Mouse (Mus musculus): ENCODE data around the gene Bcl11a. TPM values are rescaled to one million over a fixed set of nuclear protein-coding genes. Genes with fewer than 3 reads are reported as not detected.

The Bcl11a gene
- polyA plus RNA-seq (2014; fragmentation: Nextera tagmentation; extraction: Ambion mirVana) = 66.1 and 71.9 TPM in 2 replicates

DNA sequence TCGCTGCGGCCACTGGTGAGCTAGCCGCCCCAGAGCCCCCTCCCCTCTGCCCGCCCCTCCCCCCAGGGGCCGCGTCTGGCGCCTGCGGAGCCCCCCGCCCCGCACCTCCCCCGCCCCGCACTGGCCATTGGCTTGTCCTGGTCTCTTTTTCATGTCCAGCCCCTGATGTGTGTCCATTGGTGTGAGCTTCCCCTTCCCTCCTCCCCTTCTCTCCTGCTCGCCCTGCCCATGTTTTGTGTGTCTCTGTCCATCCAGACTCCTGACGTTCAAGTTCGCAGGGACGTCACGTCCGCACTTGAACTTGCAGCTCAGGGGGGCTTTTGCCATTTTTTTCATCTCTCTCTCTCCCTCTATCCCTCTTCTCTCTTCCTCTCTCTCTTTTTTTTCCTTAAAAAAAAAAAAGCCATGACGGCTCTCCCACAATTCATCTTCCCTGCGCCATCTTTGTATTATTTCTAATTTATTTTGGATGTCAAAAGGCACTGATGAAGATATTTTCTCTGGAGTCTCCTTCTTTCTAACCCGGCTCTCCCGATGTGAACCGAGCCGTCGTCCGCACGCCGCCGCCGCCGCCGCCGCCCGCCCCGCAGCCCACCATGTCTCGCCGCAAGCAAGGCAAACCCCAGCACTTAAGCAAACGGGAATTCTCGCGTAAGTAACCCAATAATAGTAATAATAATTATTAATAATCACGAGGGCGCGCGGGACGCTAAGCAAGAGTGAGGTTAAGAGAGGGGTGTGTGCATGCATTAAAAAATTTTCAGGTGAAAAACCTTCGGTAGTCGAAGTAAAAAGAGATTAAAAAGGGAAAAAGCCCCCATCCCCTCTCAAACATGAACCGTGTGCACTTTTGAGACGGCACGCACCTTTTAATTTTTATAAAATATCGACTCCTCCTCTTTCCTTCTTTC, at the start of gene Bcl11a:
TSS of gene Bcl11a (plus strand) at position 262 of the 911 bp plus-strand sequence.
- Histone ChIP-seq H3K4me3 (ENCODE audit: low read depth, low read length) (peak within 1 kb of the TSS; percentile 92), H3K4me2 (ENCODE audit: low read depth, low read length) (peak within 1 kb of the TSS; percentile 97), H3K4me1 (ENCODE audit: control insufficient read depth, insufficient read depth, low read length) (peaks cover 4% of the 10 kb centered on the region), H3K36me3 (replicated peaks; ENCODE audit: control insufficient read depth, insufficient read depth, low read depth, low read length) (no peaks in the 10 kb centered on the region), H3K27me3 (ENCODE audit: control insufficient read depth, insufficient read depth, low read length) (peaks cover 5% of the 10 kb centered on the region), H3K27ac (replicated peaks; ENCODE audit: low read depth, low read length) (peak within 1 kb of the TSS; percentile 96), H3K9me3 (replicated peaks; ENCODE audit: control insufficient read depth, low read length) (no peaks in the 10 kb centered on the region), H3K9ac (replicated peaks; ENCODE audit: low read length) (peak within 1 kb of the TSS; percentile 99)
- DNase-seq (ENCODE audit: low spot score) (peak; percentile 94), ATAC-seq (replicated peaks; ENCODE audit: insufficient number of reproducible peaks, low FRiP score, low TSS enrichment, low read depth) (peak; percentile 82)
- WGBS = under 1% methylated on average over 38 of the region's 51 CpGs

- Histone ChIP-seq H3K36me3 (replicated peaks; ENCODE audit: control insufficient read depth, insufficient read depth, low read depth, low read length) (no peaks in the 10 kb centered on the region), H3K4me3 (ENCODE audit: low read depth, low read length) (no peak overlapping the region), H3K9ac (replicated peaks; ENCODE audit: low read length) (no peak overlapping the region), H3K9me3 (replicated peaks; ENCODE audit: control insufficient read depth, low read length) (no peaks in the 10 kb centered on the region), H3K27me3 (ENCODE audit: control insufficient read depth, insufficient read depth, low read length) (no peaks in the 10 kb centered on the region), H3K4me1 (ENCODE audit: control insufficient read depth, insufficient read depth, low read length) (no peaks in the 10 kb centered on the region), H3K4me2 (ENCODE audit: low read depth, low read length) (no peak overlapping the region), H3K27ac (replicated peaks; ENCODE audit: low read depth, low read length) (no peak overlapping the region)
- DNase-seq (ENCODE audit: low spot score) = no peak
- 82% methylated on average over 6 of the region's 6 CpGs for WGBS
- ATAC-seq (replicated peaks; ENCODE audit: insufficient number of reproducible peaks, low FRiP score, low TSS enrichment, low read depth) = no peak
These were observed 33.8 kb upstream of the Bcl11a start for GRCm38 (mm10) chr11:24044025-24044424.

DNA sequence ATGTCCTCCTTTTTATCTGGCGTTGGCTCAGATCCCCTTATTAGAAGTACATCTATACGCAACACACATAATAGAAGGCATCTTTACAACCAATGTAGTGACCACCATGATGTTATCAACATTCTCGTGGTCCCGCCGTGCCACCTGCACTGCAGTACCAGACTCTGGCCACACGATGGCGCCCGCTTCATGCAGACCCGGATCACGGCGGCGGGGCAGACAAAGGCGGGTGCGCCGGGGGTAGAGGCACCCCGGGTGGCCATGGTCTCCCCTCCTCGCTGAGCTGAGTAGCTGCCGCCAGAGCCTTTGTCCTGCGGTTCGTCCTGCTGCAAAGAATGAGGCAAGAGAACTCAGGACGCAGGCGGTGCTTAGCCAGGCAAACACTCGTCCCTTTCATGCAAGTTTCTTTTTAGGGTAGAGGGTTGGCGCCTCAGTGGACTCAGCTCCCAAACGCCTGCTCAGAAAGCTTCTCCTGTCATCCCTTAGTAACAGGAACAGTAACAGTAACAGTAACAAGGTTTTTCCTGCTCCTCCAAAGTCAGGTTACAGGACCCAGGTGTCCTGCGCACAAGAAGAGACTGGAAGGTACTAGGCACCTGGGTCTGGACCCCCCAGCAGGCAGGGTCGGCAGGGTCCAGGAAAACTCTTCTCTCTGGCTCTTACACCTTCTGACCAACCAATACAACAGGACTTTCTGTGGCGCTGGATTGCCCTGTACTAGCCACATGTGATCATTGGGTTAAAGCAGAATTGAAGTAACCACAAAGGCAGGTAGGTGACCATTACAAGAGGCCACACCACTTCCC, 28.4 kb upstream of the Bcl11a start:
- no peaks in the 10 kb centered on the region for H3K27me3 ChIP-seq (ENCODE audit: control insufficient read depth, insufficient read depth, low read length)
- H3K27ac ChIP-seq (replicated peaks; ENCODE audit: low read depth, low read length) = no peak overlapping the region
- H3K4me3 ChIP-seq (ENCODE audit: low read depth, low read length) = peak overlapping the region; percentile 36
- ATAC-seq (replicated peaks; ENCODE audit: insufficient number of reproducible peaks, low FRiP score, low TSS enrichment, low read depth) = peak; percentile 79
- WGBS = 5% methylated on average over 28 of the region's 28 CpGs
- peak overlapping the region; percentile 69 for H3K4me2 ChIP-seq (ENCODE audit: low read depth, low read length)
- H3K9me3 ChIP-seq (replicated peaks; ENCODE audit: control insufficient read depth, low read length) = no peaks in the 10 kb centered on the region
- H3K4me1 ChIP-seq (ENCODE audit: control insufficient read depth, insufficient read depth, low read length) = no peaks in the 10 kb centered on the region
- no peaks in the 10 kb centered on the region for H3K36me3 ChIP-seq (replicated peaks; ENCODE audit: control insufficient read depth, insufficient read depth, low read depth, low read length)
- peak overlapping the region; percentile 77 for H3K9ac ChIP-seq (replicated peaks; ENCODE audit: low read length)
- DNase-seq (ENCODE audit: low spot score) = peak; percentile 92

DNA sequence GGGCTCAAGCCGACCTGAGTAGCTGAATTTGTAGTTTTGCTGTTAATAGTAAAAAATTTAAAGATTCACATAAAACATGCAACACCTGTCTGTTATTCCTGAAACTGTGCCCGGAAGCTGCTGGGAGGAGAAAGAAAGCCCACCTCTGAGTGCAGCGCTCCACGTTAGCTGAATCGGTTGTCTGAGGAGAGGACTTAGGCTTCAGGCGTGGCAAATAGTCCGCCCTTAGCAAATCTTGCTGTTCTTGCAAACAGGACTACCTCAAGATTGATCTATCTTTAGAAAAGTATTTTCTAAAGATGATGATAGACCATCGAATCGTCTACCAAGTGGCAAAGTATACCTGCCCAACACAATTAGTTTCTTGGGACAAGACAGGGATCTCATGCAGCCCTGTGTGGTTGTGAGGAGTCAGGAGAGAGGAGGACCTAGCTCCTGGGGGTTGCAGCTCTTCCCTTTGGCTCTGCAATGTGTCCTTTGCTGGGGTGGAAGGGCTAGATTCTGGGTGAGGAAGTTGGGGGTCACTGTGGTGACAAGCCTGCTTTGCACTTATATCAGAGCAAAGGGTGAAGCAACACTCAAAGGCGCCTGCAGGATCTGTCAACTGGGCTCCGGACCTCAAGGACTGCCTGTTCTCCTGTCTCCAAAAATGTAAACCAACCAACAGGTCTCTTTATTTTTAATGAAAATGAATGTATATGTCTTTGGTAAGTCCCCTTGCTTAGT, 27.7 kb upstream of the Bcl11a start:
- no peak for ATAC-seq (replicated peaks; ENCODE audit: insufficient number of reproducible peaks, low FRiP score, low TSS enrichment, low read depth)
- no peak overlapping the region for H3K27ac ChIP-seq (replicated peaks; ENCODE audit: low read depth, low read length)

GRCm38 (mm10) chr11:24052882-24053281, 25.0 kb upstream of the Bcl11a start:
- H3K9me3 ChIP-seq (replicated peaks; ENCODE audit: control insufficient read depth, low read length) = no peaks in the 10 kb centered on the region
- ATAC-seq (replicated peaks; ENCODE audit: insufficient number of reproducible peaks, low FRiP score, low TSS enrichment, low read depth) (no peak), DNase-seq (ENCODE audit: low spot score) (peak; percentile 68)
- no peak overlapping the region for H3K27ac ChIP-seq (replicated peaks; ENCODE audit: low read depth, low read length)
- 74% methylated on average over 6 of the region's 6 CpGs for WGBS
- H3K27me3 ChIP-seq (ENCODE audit: control insufficient read depth, insufficient read depth, low read length) = no peaks in the 10 kb centered on the region
- no peaks in the 10 kb centered on the region for H3K4me1 ChIP-seq (ENCODE audit: control insufficient read depth, insufficient read depth, low read length)
- H3K4me2 ChIP-seq (ENCODE audit: low read depth, low read length) = no peak overlapping the region
- H3K9ac ChIP-seq (replicated peaks; ENCODE audit: low read length) = no peak overlapping the region
- no peak overlapping the region for H3K4me3 ChIP-seq (ENCODE audit: low read depth, low read length)
- H3K36me3 ChIP-seq (replicated peaks; ENCODE audit: control insufficient read depth, insufficient read depth, low read depth, low read length) = no peaks in the 10 kb centered on the region

More for the DNA sequence above, 27.7 kb upstream of the Bcl11a start:
- no peak overlapping the region for H3K9ac ChIP-seq (replicated peaks; ENCODE audit: low read length)
- H3K4me2 ChIP-seq (ENCODE audit: low read depth, low read length) = no peak overlapping the region
- no peaks in the 10 kb centered on the region for H3K27me3 ChIP-seq (ENCODE audit: control insufficient read depth, insufficient read depth, low read length)
- no peaks in the 10 kb centered on the region for H3K36me3 ChIP-seq (replicated peaks; ENCODE audit: control insufficient read depth, insufficient read depth, low read depth, low read length)
- H3K4me1 ChIP-seq (ENCODE audit: control insufficient read depth, insufficient read depth, low read length) = no peaks in the 10 kb centered on the region
- WGBS = 83% methylated on average over 11 of the region's 11 CpGs
- no peaks in the 10 kb centered on the region for H3K9me3 ChIP-seq (replicated peaks; ENCODE audit: control insufficient read depth, low read length)
- no peak for DNase-seq (ENCODE audit: low spot score)
- no peak overlapping the region for H3K4me3 ChIP-seq (ENCODE audit: low read depth, low read length)

DNA sequence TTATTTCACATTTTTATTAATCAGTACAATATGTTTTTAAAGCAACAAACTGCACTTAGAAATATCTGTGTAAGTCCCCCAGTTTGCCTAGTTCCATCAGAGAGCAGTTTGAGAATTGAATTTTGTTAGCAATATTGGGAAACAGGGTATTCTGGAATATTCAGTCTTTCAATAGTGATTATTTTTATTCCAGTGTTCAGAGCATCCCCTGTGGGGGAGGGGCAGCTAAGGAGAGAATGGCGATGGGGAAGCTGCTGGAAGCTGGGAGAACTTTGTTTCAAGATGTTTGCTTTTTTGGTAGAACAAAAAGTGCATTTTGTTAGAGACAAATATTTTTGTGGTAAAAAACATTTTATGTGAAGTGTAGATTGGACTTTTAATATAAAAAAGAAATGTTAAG, 18.7 kb upstream of the Bcl11a start:
- Histone ChIP-seq H3K27ac (replicated peaks; ENCODE audit: low read depth, low read length) (no peak overlapping the region), H3K4me2 (ENCODE audit: low read depth, low read length) (no peak overlapping the region), H3K36me3 (replicated peaks; ENCODE audit: control insufficient read depth, insufficient read depth, low read depth, low read length) (no peaks in the 10 kb centered on the region), H3K4me3 (ENCODE audit: low read depth, low read length) (no peak overlapping the region), H3K9ac (replicated peaks; ENCODE audit: low read length) (no peak overlapping the region), H3K9me3 (replicated peaks; ENCODE audit: control insufficient read depth, low read length) (no peaks in the 10 kb centered on the region), H3K27me3 (ENCODE audit: control insufficient read depth, insufficient read depth, low read length) (no peaks in the 10 kb centered on the region), H3K4me1 (ENCODE audit: control insufficient read depth, insufficient read depth, low read length) (peaks cover 7% of the 10 kb centered on the region; the same call in 1 of the 2 replicates)
- ATAC-seq (replicated peaks; ENCODE audit: insufficient number of reproducible peaks, low FRiP score, low TSS enrichment, low read depth) (no peak), DNase-seq (ENCODE audit: low spot score) (peak; percentile 54)
- 6% methylated on average over 1 of the region's 1 CpGs for WGBS

DNA sequence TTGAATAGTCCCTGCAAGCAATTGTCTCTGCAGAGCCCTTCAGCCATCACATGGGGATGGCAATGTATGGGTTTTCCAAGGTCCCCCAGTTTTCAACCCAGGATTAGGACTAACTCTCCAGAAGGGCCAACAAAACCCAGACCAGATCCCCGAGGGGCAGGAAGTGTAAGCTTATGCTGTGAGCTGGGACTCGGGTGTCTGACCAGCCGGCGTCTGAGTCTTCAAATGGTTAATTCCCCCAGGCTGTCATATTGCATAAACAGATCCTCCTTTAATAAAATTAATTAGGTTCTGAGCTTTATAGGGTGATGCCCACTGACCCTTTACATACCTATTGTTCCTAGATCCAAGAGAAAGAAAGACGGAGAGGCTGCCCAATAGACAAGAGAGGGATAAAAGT, 17.4 kb upstream of the Bcl11a start:
- Histone ChIP-seq H3K9me3 (replicated peaks; ENCODE audit: control insufficient read depth, low read length) (no peaks in the 10 kb centered on the region), H3K4me3 (ENCODE audit: low read depth, low read length) (no peak overlapping the region), H3K4me2 (ENCODE audit: low read depth, low read length) (peak overlapping the region; percentile 42), H3K27me3 (ENCODE audit: control insufficient read depth, insufficient read depth, low read length) (no peaks in the 10 kb centered on the region), H3K9ac (replicated peaks; ENCODE audit: low read length) (no peak overlapping the region), H3K36me3 (replicated peaks; ENCODE audit: control insufficient read depth, insufficient read depth, low read depth, low read length) (no peaks in the 10 kb centered on the region), H3K4me1 (ENCODE audit: control insufficient read depth, insufficient read depth, low read length) (peaks cover 7% of the 10 kb centered on the region; the same call in 1 of the 2 replicates), H3K27ac (replicated peaks; ENCODE audit: low read depth, low read length) (no peak overlapping the region)
- WGBS = 4% methylated on average over 5 of the region's 5 CpGs
- DNase-seq (ENCODE audit: low spot score) (peak; percentile 38), ATAC-seq (replicated peaks; ENCODE audit: insufficient number of reproducible peaks, low FRiP score, low TSS enrichment, low read depth) (no peak)
